Mouse (Mus musculus) myocyte (in vitro differentiated cells): ENCODE measurements around the gene Mmp11.

Experiments used
- MAX ChIP-seq: IDR thresholded peaks from one replicate; pipeline ENCODE4 v1.6.1; 2011; ENCODE audit warnings: low read depth, mild to moderate bottlenecking, control low read depth
- MYOD1 ChIP-seq, 3 experiments: IDR thresholded peaks; one replicate each; pipeline ENCODE4 v1.6.1; 2011; ENCODE audit warnings: control low read depth in 2 of 3, low read depth in 2 of 3, mild to moderate bottlenecking in 2 of 3, moderate library complexity in 1 of 3; ENCODE audit not compliant: insufficient read length in 2 of 3, control insufficient read depth in 1 of 3
- POLR2A ChIP-seq: IDR thresholded peaks from one replicate; pipeline ENCODE4 v1.6.1; 2011; ENCODE audit warnings: low read depth, mild to moderate bottlenecking, control low read depth, moderate library complexity; ENCODE audit not compliant: insufficient read length
- POLR2AphosphoS2 ChIP-seq: IDR thresholded peaks from one replicate; pipeline ENCODE4 v1.6.1; 2011; ENCODE audit warnings: low read depth, control low read depth; ENCODE audit not compliant: insufficient read length
- TCF12 ChIP-seq: IDR thresholded peaks from one replicate; pipeline ENCODE4 v1.6.1; 2011; ENCODE audit warnings: mild to moderate bottlenecking, control low read depth; ENCODE audit not compliant: poor library complexity, insufficient read depth, severe bottlenecking

GRCm38 (mm10) chr10:75906882-75907281 is 29.4 kb downstream of the Mmp11 start:
- TF ChIP-seq POLR2A (no peak), MYOD1 (IDR thresholded peaks at IDR 0.05; ENCODE audit: control insufficient read depth in 1 of 3, insufficient read length in 2 of 3, low read depth in 2 of 3) (no peak), MAX (no peak), TCF12 (no peak), POLR2AphosphoS2 (no peak)
